Mouse (Mus musculus) T-helper 1 cell (primary cell): Measurements from ENCODE around the gene Tbc1d22b.
"Not testable (repeated sequence)": the region's sequence is repeated elsewhere in the genome, so short reads cannot be mapped to it uniquely, and the experiment has no call there.

Experiments used
- in situ Hi-C: fragments of 300-600 bp; cut with MboI, MseI; formaldehyde crosslinking; loops from one replicate; pipeline ENCODE4 v1.15.1; 2025; ENCODE audit warnings: high pct_unique_total_duplicates

Tbc1d22b gene

DNA sequence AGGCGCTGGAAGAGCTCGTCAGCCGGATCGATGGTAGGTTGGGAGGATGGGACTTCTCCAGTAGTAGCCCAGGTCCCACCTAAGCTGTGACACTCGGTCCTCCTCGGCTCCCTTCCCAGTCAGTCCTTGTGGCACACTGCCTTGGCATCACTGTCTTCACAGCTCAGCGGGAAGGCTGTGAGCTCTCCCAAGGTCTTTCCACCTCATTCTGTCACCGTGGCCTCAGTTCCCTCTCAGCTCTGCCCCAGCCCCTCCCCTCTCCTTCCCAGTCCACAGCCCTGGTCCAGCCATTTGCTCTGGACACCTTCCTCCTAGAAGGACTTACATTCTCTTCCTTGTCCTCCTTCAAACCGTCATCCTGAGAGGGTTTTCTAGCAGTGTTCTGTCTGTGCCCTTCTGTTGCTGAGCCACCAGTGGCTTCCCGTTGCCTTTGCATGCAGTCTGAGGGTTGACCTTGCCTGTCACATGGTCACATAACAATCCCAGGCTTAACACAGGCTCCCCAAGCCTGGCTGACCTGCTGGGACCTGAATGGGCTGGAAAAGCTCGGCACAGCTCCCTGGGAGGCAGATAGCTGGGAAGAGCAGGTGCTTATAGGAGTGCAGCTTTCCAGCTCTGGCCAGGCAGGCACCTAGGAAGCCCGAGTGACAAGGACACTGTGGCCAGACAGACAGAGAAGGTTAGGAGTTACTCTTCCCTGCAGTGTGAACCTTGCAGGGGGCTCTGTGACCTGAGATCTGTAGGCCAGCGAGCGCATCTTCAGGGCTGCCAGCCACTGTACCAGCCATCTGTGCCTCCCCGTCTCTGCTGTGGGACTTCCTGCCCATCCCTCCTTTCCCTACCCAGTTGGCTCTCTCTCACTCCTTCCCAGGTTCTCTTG, 46.5 kb downstream of the Tbc1d22b start:
- in situ Hi-C loops = no loop called here

DNA sequence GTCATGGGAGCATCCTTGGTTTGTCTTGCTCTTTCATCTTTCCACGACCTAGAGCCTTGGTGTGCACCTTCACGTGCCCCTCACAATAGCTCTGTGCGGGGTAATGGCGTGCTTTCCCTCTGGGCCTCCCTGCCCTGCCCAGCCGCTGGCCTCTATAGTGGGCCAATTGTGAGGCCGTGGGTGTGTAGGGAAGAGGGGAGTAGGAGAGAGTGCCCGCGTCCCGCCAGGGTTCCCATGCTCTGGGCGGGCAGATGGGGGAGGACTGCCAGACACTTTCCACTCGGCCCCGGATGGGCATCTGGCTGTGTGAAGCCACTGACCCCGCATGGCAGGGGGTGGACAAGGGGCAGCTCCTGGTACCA, 47.2 kb downstream of the Tbc1d22b start:
- in situ Hi-C loops = no loop called here

DNA sequence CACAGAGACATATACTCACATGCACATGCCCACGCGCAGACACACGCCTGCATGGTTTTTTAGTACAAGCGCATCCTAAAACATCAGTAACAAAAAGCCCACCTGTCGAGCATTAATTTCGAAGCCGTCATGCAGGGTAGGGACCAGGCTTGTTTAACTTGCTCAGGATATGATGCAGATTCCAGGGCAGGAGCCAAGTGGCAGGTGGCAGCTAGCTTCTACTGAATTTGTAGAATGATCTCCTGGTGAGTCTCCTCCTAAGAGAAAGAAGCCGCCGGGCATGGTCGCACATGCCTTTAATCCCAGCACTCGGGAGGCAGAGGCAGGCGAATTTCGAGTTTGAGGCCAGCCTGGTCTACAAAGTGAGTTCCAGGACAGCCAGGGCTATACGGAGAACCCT, 49.5 kb downstream of the Tbc1d22b start:
- in situ Hi-C loops = no loop called here

DNA sequence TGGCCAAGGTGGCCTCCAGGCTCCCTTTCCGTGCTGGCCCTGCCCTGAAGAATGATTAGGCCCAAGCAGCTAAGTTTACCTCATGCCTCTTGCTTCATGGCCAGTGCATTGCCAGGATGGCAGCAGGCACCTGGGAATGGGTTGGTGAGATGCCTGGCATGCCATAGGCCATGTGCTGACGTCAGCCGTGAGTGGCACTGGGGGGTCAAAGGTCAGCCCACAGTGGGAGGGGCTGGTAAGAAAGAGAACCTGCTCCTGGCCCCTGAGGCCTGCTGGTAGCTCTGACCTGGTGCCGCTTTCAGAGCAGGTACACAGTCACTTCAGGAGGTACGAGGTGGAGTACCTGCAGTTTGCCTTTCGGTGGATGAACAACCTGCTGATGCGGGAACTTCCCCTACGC, 50.0 kb downstream of the Tbc1d22b start:
- in situ Hi-C loops = no loop called here

DNA sequence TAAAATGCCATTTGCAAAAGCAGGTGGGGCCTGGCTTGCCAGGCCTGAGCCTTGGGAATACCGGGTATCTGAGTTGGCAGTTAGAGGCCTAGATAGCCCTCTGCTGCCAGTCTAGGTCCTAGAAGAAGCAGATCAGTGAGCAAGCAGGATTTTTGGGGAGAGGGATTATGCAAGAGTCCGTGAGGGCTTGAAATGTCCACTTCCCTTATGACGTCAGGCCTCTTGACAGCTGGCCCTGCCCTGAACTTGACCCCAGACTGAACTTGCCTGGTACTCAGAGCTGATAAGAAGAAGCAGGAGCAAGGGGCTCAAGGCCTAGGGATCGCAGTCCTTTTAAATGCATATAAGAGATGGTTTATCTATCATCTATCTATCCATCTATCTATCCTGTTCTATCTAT, 51.8 kb downstream of the Tbc1d22b start:
- in situ Hi-C loops = loop anchor here (5.0 kb wide), 1 partner anchor 74 kb away; no protein-coding TSS in a partner anchor

DNA sequence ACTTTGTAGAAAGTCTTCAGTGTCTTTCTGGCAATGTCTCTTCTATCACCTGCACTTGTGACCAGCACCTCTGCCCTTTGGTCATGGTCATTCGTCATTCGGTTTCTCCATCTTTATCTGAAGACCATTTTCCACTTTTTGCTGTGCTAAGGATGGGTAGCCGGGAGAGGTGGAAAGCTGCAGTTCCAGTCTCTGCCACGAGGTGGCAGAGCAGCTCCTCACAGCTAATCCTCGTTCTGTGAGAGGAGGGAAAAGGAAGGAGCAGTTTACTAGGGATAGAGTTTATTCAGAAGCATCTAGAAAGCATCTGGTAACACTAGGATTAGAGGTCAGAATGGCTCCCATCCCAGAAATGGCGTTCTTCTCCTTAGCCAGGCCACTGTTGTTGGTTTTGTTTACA, 53.7 kb downstream of the Tbc1d22b start:
- in situ Hi-C loops = loop anchor here (5.0 kb wide), 1 partner anchor 76 kb away; no protein-coding TSS in a partner anchor

DNA sequence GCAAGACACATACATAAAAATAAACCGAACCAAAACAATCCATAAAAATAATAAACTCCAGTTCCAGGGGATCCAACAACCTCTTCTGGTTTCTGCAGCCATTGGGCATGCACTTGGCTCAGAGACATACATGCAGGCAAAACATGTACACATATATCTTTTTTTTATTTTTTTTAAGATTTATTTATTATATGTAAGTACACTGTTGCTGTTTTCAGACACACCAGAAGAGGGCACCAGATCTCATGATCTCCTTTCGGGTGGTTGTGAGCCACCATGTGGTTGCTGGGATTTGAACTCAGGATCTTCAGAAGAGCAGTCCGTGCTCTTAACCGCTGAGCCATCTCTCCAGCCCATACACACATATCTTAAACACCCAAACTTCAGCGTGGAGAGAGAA, 63.9 kb downstream of the Tbc1d22b start:
- in situ Hi-C loops = not testable (repeated sequence)

DNA sequence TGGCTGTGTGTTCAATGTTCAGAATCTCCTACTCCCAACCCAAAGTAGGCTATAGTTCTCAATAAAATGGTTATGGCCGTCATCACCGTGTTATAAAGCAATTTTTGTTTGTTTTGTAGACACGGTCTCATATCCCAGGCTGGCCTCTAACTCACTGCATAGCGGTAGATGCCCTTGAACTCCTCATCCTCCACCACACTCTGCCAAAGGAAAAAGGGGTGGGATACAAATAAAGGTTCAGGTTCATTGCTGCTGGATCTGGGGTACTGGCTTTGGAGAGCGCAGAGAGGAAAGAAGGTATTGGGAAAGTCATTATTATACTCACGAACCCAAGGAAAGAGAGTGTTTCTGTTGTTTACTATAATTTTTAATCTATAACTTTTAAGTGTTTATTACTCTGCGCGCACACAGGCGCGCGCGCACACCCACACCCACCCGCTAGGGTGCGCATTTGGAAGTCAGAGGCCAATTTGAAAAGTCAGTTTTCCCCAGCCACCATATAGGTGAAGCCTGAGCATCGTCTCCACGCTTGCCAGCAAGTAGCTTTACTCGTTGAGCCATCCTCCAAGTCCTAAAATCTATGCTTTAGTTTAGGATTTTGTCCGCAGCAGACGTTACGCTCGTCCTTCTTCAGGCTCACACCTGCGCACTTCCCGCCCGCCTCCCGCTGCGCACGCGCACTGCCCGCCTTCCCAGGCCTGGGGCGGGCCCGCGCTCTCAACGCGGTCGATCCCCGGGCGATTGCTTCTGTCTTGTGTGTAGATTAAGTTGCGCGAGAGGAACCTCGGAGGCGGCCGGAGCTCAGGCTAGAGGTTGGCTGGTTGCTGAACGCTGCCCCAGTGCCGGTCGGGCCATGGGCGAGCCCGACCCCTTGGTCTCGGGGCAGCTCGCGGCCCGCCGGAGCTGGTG, 64.8 kb downstream of the Tbc1d22b start, which contains the start of the genes Rnf8 and Gm28043:
Gene Rnf8 (plus strand): TSS at position 676 of the 909 bp plus-strand sequence.
Gene Gm28043 (plus strand): TSS at position 762 of the 909 bp plus-strand sequence.
- in situ Hi-C loops = no loop called here

DNA sequence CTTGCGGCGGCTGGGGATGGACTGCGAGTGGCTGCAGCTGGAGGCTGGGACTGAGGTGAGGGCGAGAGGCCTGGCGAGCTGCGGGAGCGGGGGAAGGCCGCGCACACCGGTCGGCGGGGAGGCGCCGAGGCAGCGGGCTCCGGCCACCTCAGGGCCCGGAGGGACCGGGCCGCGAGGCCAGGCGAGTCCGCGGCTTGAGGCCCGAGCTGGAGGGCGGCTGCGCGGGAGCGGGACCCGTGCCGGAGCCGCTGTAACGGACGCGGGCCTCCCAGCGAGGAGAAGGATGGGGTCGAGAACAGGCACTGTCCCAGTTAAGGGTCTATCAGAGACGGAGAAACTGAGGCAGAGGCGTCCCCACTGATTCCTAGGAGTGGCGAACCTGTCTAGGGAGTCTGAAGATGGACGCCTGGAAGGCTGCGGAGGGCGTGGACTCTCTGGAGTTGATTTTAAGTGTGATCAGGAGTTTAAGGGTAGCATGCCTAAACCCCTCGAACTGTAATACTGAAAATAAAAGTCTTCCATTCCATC, 65.5 kb downstream of the Tbc1d22b start:
- in situ Hi-C loops = no loop called here

DNA sequence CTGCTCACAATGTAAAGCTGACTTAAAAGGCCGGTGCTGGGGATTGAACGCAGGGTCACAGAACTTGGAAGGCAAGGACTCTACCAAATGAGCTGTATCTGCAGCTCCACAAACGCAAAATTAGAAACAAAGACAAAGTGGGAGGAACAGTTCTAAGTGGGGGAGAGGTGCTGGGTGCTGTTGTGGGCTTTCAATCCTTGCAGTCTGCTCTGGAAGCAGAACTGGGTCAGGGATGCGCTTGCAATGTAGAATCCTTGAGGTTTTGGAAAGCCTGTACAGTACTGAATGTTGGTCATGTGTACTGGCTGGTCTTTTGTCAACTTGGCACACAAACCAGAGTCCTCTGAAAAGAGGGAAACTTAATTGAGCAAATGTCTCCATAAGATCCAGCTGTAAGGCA, 66.0 kb downstream of the Tbc1d22b start:
- in situ Hi-C loops = no loop called here

DNA sequence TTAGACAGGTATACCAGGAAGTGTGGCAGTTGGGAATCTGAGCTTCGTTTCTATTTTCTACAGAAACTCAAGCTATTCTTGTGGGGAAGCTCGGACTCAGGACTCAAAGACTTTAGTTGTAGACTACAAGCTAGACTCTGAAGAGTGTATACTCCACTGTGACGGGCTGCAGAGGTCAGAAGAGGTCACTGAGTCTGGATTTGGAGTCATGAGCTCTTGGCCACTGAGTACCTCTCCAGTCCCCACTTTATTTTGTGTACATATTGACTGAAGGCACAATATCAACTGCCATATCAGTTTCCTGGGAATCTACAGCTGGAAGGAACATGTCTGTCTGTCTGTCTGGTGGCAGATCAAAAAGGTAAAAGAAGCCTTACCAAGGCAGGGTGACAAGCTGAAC, 69.6 kb downstream of the Tbc1d22b start:
- in situ Hi-C loops = no loop called here

DNA sequence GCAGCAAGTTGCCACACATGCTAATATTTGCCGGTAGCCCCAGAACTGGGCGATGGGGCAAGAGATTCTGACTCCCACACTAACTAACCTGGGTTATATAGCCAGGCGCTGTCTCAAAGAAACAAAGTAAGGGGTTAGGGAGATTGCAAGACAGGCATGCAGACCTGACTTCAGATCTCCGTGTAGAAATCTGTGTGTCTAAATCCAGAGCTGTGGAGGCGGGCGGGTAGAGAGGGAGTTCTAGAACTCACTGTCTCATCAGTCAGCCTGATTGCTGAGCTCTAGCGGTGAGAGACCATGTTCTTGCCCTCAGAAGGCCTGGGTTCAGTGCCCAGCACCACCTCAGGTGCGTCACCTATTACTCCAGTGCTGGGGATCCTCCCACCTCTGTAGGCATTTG, 73.9 kb downstream of the Tbc1d22b start:
- in situ Hi-C loops = no loop called here

DNA sequence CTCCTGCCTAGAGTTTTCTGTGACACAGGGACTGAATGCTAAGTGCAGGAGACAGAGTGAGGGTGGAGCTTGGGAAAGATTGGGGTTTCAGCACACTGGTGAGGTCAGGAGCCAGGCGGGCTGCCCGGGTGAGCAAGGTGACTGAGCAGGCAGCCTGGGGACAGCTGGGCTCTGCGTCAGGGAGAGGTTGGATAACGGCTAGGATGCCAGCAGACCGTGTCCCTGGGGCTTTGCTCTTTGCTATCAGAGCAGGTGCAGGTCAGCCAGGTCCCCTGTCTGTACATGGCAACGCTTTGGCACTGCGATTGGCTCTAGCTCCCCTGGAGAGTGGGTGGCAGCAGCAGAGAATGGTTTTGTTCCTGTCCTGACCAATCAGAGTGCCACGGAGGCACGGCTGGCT, 77.7 kb downstream of the Tbc1d22b start:
- in situ Hi-C loops = no loop called here

DNA sequence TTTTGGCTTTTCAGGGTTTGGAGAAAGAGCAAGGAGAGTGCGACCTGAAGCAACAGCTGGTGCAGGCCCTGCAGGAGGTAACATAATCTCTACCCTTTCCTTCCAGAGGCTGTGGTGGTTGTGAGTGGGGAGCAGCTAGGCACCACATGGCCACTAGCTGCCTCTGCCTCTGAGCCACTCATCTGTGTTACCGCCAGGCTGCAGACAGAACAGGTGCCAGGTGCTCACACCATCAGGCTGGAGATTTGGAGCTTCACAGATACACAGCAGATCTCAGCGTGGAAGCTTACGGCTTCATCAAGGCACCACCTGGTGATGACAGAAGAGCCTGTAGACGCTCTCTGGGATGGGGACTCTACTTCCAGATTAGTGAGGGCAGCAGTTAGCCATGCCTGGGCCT, 79.4 kb downstream of the Tbc1d22b start:
- in situ Hi-C loops = no loop called here

DNA sequence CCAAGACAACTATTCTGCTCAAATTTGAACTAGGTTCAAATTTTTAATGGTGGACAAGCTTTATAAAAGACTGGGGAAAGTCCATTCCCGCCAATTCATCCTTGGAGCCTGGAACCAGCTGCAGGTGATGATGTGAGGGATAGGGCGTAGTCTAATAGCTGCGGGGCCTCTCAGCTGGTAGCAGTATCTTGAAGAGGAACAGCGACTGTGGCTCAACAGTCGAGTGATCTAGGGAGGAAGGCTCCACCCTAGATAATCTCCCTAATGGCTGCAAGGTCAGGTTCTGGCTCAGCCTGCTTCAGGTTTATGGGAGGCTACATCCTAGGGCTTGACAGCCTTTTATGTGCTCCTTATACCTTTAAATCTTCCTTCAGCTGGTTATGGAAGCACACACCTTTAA, 80.0 kb downstream of the Tbc1d22b start:
- in situ Hi-C loops = no loop called here

DNA sequence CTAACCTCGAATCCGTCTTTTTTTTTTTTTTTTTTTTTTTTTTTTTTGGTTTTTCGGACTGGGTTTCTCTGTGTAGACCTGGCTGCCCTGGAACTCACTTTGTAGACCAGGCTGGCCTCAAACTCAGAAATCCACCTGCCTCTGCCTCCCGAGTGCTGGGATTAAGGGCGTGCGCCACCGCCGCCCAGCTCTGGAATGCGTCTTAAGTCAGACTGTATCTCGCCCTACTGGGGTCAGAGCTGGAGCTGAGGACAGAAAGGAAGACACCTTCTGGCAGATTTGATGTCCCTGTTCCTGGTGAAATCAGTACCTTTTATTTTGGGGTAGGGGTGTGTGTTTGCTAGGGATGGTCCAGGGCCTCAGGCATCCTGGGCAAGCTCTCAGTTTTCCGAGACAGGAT, 82.7 kb downstream of the Tbc1d22b start:
- in situ Hi-C loops = no loop called here

DNA sequence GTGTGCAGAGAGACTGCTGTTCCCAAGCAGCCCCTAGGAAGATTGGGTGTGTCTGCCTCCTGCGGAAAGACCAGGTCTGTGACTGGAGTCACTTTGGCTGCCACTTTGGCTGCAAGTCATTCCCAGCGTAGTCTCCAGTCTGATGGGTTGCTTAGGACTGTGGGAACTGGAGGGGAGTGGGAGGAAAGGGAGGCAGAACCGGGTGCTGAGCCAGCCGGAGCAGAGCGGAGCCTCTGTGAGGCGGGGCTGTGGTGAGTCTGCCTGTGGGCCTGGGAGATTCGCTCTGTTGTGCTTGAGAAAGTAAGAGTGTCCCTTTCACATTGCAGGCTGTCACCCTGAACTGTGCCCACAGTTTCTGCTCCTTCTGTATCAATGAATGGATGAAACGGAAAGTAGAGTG, 85.9 kb downstream of the Tbc1d22b start:
- in situ Hi-C loops = no loop called here

DNA sequence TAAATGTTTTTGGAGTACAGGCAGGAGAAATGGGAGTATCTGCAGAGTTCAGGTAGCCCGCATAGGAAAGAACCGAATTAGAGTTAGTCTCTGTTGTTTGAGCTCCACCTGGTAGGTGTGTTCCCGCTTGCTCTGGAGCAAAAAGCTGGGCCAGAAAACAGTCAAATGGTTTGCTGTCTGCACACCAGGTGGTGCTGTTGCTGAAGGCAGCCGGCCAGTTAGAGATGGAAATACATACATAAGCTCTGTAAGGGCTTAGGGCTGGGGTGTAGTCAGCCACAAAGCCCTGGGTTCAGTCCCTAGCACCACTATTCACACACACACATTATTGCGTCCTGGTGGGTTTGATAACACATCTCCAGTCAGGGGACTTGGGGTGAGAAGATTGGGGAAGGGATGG, 86.5 kb downstream of the Tbc1d22b start:
- in situ Hi-C loops = no loop called here

DNA sequence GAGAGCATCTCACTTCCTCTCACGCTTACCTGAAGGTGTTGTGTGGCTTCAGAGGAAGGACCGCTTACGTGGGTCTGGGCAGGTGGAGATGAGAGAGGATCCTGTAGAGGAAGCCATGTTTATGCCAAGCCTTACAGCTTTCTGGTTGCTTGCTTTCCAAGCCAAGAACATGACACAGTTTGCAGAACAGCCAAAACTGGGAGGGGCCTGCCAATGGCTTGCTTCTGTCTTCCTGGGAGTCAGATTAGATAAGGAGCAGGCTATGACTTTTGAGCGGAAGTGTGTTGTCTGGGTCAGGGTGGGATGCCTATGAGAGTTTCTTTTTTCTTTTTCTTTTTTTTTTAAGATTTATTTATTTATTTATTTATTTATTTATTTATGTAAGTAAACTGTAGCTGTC, 87.8 kb downstream of the Tbc1d22b start:
- in situ Hi-C loops = no loop called here

DNA sequence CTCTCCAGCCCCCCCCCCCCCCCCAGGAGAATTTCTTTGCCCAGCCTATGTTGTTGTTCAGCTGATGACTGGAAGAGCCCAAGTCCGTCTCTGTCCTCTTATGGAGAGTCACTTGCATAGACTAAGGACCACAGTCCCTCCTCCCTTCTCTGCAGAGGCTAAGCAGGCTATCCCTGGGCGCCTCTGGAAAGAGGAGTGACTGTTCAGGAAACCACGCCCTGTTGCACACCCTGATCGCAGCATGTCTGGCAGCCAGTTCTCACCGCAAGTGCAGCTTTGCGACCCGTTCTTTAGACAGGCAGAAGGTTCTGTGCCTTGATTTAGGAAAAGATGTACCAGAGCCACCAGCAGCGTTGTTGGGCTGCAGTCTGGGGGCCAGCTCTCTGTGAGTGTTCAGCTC, 88.3 kb downstream of the Tbc1d22b start:
- in situ Hi-C loops = no loop called here

DNA sequence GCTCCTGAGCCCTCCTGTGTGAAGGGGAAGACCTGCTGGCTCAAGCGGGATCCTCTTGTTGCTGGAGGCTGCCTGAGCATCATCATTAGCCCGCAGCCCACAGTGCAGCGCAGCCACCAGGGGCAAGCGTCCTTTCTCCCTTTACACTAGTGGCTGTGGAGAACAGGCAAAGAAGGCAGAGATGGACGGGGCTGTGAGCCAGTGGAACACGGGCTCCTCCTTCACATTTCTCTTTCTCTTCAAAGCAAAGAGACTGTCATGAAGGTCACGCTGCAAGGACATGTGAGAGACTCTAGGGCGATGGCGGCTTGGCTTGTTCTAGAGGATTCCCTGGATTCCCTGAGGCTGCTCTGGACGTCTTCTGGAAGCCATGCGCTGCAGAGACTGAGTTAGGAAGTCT, 91.4 kb downstream of the Tbc1d22b start:
- in situ Hi-C loops = loop anchor here (10.0 kb wide), 1 partner anchor 1134 kb away; no protein-coding TSS in a partner anchor

DNA sequence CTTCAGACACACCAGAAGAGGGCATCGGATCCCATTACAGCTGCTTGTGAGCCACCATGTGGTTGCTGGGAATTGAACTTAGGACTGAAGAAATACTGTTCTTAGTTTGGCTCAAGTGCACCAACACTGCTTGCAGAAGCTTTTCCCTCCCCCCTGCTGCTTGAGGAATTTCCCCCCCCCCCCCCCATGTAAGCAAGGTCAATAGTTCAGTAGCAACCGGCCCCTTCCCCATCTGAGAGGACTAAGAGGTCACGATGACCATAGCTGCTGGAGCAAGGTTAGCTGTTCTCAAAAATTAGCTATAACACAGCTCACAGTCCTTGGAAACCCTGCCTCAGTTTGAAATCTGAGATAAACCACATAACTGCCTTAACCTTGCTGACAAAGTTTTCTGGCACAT, 92.6 kb downstream of the Tbc1d22b start:
- in situ Hi-C loops = loop anchor here (10.0 kb wide), 1 partner anchor 1133 kb away; no protein-coding TSS in a partner anchor
